Mouse (Mus musculus): ENCODE results near the gene Tmem63c.

DNA sequence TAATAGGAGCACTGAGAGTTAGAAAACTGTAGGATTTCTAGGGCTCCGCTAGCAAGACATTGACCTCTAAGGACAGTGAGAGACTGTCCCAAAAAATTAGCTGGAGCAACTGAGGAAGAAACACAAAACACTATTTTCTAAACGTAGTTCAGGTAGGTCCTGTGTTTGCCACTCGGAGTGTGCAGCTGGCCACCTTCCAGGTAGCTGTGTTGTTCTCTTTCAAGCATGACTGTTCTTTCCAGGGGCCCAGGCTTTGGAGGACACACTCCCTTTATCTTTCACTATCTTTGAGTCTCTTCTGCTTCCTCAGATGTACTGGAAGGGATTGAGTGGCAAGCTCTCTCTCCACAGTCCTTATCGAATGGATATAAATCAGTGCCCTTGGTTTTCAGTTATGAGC, 82.3 kb downstream of the Tmem63c start:
- no peak for TF ChIP-seq CTCF (IDR thresholded peaks at IDR 0.05)
- no peak for TF ChIP-seq POLR2A (IDR thresholded peaks at IDR 0.05; ENCODE audit: insufficient read depth, low read depth, low read length)
- no peak for TF ChIP-seq EP300 (IDR thresholded peaks at IDR 0.05; ENCODE audit: insufficient read depth, low read depth, low read length)

Measured in heart, adult 2 months (tissue).